Mouse (Mus musculus): ENCODE measurements around the gene Sirt2.

Sirt2 gene

DNA sequence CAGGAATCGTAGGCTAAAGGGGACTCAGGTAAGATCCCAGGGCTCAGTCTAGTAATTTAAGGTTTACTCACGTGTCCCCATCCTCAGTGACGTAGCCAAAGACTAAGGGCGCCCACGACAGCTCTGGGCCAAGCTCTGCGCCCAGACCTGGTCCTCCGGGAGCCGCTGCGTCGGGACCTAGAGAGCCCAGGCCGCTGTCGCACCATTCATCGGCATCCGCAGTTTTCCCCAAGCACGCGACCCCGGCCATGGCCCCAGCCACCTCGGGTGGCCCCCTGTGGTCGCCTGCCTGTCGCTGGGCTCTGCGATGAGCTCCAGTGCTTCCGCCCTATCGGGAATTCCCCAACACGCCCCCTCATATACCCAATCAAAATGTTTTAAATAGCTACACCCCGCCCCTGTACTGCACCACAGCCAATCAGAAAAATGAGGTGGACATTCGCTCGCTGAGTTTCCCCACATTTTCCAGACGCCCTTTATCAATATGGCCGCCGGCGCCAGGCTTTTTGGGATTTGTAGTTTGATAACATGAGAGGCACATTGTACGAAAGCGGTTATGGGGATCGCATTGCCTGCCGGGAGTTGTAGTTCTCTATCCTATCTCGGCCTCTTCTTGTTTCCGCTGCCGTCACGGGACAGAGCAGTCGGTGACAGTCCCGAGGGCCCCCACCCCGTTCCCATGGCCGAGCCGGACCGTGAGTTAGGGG lies at the start of gene Sirt2:
Gene Sirt2 (plus strand): TSS at position 563 of the 707 bp plus-strand sequence.
- DNase-seq: peak; percentile 100

DNA sequence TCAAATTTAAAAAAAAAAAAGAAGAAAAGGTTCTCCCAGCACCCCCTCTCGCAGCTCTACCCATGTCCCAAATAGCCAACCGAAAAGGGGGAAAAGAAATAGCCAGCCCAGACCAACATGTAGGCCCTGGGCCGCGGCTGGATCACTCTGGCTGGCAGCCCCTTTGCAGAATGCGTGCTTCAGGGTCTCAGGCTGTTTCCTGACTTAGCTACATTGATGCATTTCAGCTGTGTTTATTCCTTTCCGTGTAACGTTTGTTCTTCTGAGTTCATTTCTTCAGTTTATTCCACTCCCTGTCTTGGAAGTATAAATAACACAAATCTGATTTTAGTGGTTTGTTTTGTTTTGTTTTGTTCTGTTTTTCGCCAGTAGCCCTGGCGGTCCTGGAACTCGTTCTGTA lies 48.8 kb upstream of the Sirt2 start:
- DNase-seq: no peak

DNA sequence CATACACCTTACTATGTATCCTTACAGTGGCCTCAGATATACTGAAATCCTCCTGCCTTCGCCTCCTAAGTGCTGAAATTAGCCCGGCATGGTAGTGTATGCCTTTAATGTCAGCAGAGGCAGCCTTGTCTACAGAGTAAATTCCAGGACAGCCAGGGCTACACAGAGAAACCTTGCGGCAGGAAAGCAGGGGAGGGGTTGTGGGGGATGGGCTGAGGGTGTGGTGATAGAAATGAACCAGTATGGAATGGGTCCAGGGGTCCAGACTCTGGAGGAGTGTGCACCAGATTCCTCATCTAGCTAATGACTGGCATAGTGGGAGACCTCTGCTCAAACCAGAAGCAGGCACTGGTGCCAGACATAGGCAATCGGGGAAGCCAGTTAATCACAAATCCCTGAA lies 47.4 kb upstream of the Sirt2 start:
- no peak for DNase-seq

DNA sequence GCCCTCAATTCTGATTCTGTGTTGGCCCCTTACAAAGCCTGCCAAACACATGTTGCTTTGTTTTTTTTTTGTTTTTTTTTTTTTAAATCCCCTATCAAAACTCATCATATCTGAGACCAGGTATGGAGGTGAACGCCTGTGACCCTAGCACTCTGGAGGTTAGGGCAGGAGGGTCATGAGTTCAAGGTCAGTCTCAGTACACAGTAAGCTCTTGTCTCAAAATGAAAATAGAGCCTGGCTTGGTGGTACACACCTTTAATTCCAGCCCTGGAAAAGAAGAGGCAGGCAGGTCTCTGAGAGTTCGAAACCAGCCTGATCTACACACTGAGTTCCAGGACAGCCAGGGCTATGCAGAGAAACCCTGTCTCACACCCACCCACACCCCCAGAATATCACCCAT lies 46.9 kb upstream of the Sirt2 start:
- DNase-seq: no peak

DNA sequence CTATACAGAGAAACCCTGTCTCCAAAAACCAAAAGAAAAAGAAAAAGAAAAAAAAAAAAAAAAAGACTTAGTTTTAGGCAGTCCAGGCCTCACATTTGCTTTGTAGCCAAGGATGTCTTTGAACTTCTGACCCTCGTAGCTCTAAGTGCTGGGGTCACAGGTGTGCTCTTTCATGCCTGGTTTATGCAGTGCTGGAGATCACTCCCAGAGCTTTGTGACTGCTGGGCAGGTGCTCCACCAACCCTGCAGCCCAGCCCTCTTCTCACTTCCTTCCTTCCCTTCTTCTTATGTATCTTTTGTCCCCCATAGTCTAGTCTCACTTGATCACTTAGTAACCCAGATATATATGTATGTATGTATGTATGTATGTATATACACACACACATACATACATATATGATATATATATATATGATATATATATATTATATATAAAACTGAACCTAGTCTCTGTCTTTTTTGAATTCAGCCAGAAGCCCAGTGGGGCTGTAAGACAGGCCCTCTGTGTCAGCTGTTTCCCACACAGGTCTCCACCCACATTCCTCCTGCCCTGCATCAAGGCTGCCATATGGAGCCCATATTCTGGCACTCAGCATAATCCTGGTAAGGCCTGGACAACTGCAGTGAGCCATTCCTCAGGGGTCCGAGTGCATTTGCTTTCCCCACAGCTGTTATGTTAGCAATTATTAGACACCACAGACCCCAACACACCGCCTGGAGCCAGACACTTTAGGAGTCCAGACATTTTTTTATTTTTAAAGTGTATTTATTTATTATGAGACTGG lies 45.6 kb upstream of the Sirt2 start:
- DNase-seq: no peak

DNA sequence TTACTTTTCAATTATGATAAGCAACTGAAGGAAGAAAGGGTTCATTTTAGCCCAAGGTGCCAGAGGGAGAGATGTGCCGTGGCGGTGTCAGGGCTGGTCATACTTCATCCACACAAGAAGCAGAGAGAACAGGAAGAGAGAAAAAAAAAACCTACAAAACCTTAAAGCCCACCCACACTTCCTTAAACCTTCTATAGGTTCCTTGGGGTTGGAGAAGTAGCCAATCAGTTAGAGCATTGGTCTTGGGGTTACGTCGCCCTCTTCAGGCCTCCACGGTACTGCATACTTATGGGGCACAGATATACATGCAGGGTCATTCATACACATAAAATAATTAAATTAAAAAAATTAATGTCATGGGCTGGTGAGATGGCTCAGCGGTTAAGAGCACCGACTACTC lies 44.5 kb upstream of the Sirt2 start:
- DNase-seq: no peak

DNA sequence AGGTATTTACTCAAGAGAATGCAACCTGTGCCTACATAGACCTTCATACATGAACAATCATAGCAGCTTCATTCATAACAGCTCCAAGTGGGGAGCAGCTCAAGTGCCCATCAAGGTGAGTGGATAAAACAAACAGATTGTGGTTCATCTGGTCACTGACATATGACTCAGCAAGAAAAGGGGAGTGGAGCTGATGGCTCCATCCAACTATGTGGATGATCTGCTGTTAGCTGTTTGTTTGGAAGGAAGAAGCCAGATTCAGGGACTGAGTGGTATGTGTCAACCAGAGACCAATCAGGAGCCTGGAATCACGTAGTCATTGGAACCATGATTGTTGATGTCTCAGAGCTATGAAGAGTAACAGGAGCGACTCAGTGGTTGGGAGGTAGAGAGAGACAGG lies 41.9 kb upstream of the Sirt2 start:
- no peak for DNase-seq

DNA sequence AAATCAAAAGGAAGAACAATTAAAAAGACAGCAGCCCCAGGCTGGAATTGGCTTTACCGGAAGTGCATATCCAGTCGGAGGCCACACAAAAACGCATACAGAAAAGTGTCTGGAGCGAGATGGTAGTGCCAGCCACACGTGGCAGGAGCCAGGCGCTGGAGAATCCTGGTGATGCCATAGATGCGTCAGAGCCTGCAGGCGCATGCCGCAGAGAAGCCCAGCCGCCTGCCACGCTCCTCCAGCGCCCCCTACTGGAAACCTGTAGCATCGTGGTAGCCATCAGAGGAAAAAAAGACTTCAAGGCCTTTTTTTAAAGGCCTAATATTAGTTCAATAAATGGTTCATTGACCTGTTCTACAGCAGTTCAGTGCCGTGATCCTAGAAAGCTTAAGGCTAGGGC lies 39.9 kb upstream of the Sirt2 start:
- peak; percentile 82 for DNase-seq

DNA sequence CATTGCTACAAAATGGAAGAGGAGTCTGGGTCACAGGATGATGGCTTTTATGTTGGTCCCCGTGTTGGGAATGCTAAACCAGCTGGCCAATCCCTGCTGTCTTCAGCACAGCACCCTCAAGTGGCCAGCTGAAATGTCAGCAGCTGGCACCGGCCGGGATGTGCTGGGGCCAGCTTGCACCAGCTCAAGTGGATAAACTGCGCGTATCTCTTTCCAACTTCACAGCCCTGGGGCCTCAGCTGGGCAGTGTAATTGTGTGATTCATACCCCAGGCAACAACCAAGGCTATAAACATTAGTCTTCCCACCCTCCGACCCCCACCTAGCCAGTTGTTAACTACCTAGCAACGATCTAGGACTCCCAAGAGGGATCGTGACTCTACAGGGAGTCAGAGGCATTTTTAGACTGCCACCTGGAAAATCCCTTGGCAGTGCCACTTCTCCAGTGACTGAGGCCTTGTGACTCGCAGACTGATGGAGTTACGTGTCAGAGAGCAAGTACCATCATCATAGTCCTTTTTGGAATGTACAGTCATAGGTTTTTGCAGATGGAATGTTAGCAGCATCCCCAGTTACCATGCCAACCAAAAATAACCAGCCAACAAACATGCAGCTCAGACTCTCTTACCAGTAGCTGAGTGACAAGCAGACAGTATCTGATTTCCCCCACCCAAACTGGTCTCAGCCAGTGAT lies 38.7 kb upstream of the Sirt2 start:
- DNase-seq: peak; percentile 24

DNA sequence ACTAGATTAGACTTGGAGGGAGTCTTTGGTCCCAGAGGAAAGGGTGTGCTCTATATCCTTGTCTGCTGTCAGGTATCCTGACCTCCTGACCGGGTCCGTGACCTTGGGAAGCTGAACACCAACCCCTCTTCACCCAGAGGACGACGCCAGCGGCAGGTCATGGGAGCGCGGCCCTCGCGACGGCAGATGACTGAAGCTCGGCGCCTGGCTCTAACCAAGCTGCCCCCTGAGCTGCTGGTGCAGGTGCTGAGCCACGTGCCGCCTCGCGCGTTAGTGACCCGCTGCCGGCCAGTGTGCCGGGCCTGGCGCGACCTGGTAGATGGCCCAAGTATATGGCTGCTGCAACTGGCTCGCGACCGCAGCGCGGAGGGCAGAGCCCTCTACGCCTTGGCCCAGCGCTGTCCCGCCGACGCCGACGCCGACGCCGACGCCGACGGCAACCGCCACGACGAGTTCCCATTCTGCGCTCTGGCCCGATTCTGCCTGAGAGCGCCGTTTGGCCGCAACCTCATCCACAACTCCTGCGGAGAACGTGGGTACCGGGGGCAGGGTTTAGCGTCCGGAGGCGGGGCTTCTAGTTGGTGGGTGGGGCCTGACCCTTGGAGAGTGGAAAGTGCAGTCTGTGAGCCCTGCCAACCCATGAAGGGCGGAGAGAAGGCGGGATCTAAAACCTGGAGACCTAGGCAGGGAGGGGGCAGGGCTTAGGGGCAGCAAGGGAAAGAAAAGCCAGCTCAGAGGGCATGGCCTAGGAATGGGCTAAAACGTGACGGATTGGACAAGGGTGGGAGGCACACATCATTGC lies 34.0 kb upstream of the Sirt2 start:
- DNase-seq: peak; percentile 76

DNA sequence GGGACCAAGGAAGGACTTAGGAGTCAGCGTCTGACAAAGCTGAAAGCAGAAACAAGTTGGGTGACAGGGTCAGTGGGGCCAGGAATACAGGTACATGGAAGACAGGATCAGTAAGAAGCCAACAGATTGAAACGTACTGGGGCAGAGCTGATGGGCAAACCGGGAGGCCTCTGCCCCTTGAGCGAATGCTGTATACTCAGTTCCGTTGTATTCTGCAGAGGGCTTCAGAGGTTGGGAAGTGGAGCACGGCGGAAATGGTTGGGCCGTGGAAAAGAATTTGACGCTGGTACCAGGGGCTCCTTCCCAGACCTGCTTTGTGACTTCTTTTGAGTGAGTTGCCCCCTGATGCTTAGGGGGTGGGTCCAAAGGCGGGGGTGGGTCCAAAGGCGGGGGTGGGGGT lies 33.3 kb upstream of the Sirt2 start:
- DNase-seq: no peak

DNA sequence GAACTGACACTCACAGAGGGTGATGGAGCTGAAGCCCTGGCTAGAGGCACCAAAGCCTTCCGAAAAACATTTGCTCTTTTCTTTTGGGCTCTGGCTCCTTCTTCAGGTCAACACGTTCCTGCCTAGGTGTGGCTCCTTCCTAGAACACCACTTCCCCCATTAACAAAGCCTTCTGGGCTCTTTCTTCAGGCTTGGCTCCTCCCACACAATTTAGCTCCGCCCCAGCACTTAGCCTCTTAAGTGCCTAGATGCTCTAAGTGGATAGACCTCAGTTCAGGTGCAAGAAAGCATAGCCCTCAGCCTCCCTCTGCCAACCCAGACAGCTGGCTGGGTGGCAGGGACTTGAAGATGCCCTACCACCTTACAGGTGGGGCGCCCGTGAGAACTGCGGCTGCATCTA lies 30.8 kb upstream of the Sirt2 start:
- no peak for DNase-seq

DNA sequence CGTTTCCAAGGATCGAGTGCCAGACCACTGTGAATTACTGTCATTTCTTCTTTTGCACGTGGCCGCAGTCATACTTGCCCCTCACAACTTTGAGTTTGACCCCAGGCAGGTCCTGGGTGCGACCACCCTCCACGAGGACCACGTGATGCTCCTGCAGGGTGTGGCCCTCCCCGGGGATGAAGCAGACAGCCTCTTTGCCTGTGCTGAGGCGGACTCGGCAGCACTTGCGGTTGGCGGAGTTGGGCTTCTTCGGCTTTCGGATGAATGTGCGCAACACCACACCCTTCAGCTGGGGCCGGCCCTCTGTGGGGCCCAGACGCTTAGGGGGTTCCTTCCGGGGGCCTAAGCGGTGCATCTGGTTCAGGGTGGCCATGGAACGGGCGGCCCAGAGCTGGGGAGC lies 26.7 kb upstream of the Sirt2 start:
- no peak for DNase-seq

DNA sequence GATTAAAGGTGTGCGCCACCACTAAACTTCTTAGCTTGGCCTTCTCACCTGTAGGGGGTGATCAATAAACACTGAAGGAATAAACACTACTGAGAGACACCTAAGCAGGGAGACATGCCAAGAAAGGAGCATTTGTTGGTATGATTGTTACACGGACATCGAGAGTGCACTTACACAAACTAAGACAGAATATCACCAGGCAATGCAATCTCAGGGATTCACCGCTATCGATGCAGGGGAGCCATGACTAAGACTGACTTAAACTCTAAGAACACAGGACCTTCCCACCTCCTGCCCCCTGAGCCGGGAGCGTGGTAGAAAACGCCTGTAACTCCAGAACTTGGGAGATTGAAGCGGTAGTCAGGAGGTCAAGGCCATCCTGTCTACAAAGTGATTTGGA lies 25.6 kb upstream of the Sirt2 start:
- DNase-seq: no peak

DNA sequence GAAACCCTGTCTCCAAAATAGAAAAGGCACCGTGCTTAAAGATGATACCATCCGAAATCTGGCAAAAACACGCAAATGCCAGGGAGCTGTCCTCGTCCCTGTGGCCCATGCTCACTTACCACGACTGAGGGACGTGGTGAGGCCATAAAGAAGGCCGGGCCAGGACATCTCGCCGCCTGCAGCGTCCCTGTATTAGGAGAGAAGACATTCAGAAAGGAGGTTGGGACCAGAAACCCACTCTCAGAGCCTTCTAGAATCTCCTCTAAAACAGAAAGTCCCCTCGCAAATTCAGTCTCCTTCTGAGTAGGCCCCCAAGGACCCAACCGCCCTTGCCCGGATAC lies 25.2 kb upstream of the Sirt2 start:
- no peak for DNase-seq

DNA sequence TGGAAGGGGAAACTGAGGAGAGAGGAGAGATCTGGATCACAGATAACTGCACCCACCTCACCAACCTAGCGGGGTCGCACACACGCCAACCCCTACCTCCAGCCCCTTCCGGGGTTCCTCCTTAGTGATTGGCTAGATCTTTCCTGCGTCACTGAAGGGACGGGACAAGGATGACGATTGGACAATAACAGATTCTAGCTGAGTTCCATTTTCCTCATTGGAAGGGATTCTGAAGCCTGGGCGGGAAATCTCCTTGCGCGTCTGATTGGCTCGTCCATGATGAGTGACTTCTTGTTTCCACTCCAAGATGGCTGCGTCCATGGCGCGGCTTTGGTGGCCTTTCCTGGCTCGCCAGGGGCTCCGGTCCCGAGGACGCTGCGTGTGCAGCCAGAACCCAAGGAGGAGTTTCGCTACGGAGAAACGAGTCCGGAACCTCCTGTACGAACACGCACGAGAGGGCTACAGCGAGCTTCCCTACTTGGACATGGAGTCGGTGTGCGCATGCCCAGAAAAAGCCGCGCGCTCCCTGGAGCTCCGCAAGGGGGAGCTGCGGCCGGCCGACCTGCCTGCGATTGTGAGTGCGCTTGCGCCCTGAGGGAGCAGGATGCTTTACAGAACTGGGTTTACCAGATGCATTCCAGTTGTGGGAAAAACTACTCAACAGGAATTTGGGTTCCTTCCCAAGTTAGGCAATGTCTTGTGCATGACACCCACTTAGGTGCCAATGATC lies 24.7 kb upstream of the Sirt2 start, which contains the start of the genes Mrps12 and Sars2:
Gene Mrps12 (minus strand): TSS at position 112 of the 730 bp plus-strand sequence.
Gene Sars2 (plus strand): TSS at position 284 of the 730 bp plus-strand sequence.
- DNase-seq: peak; percentile 99

DNA sequence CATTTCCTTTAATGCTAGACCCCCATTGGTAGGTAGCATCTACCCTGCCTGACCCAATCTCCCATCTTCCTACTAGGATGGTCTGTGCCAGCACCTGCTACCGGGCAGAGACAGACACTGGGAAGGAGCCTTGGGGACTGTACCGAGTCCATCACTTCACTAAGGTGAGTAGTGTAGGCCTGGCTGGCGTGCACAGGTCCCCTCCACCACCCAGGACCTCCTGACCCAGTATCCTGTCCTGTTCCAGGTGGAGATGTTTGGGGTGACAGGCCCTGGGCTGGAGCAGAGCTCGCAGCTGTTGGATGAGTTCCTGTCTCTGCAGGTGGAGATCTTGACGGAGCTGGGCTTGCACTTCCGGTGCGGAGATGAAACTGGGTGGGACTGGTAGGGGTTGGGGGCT lies 16.6 kb upstream of the Sirt2 start:
- DNase-seq: no peak

DNA sequence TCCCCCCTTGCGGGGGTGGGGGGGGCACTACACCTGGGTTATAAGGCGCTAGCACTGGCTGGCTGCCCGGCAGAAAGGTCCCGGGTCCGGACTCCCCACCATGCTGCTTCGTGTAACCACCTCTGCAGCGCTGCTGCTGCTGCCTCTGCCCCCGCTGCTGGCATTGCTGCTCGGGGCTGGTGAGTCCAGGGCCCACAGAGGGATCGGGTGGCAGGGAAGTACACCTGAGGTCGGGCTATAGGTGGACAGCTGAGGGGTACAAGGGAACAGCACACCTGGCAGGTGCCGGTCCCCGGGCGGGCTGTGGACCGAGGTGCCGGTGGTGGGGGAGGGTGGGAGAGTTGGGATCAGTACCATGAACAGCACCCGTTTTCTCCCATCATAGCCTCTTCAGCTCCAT lies 10.5 kb upstream of the Sirt2 start, which contains the start of gene Ccer2:
Gene Ccer2 (plus strand): TSS at position 96 of the 400 bp plus-strand sequence.
- no peak for DNase-seq

DNA sequence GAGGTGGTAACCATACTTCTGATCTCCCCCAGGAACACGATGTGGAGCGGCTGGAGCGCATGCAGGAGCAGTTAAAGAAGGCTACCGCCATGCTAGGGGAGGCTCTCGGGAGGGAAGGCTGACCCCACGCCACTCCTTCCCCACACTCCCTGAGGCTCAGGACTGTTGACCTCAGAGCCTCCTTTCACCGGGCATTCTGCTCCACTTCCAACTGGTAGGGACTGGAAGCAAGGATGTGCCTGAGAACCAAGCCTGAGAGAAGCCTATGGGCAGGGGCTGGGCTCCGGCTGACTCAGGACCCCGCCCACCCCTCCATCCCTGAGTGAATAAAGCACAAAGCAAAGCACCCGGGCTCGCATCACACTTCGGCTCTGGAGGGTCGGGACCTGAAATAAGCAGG lies 7.9 kb upstream of the Sirt2 start:
- DNase-seq: no peak

DNA sequence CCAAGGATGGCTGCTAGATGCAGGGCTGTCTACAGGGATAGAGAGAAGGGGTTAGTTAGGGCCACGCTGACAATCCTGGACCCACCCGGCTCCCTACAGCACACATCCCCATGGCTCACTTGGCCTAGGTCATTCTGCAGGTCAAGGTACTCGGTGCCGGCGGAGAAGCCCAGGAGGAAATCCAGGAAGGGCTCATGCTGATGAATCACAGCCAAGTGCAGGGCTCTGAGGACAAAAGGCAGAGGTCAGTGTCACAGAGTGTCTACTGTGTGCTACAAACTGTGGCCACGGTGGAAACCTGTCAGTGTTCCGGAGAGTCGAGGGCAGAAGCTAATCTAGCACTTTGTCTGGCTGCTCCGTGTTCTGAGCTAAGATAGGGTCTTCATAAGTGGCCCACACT lies 4.6 kb upstream of the Sirt2 start:
- DNase-seq: no peak

DNA sequence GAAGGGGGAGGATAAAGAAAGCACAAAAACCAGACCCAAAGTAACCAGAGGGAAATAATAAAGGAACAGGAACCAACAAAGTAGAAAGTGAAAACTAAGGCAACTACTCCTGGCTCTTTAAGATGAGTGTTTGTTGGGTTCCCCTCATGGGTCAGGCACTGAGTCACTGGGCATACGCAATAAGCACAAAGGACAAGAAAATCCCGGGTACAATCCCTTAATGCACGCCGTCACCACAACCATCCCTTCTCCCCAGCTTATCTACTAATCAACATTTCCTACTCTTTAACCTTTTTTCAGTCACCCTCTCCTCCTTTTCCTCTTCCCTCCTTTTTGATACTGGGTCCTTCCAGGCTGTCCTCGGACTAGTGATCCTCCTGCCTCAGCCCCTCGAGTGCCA lies 1.3 kb upstream of the Sirt2 start:
- no peak for DNase-seq

DNA sequence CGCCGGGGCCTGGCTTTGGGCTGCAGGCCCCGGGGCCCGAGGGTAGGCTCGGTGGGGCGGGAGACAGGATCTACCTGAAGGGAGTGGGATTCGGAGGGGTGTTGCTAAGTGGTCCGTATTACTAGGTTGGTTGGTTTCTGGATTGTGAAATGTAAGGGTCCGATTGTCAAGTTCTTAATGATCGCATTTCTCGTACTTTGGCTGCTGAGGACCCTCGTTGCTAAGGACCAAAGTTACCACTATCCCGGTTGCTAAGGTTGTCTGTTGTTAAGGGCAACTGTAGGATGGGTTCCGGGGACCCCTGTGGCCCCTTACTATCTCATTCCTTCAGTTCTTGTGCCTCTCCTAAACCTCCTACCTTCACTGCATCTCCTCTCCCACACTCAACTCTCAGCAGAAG lies 375 bp downstream of the Sirt2 start:
- DNase-seq: no peak
